Mouse (Mus musculus): ENCODE measurements around the gene Ift172. TPM values are rescaled to one million over a fixed set of nuclear protein-coding genes. Genes with fewer than 3 reads are reported as not detected.

Ift172 gene
- polyA plus RNA-seq, 1 experiment from 2014 or later, result 36.1 TPM

DNA sequence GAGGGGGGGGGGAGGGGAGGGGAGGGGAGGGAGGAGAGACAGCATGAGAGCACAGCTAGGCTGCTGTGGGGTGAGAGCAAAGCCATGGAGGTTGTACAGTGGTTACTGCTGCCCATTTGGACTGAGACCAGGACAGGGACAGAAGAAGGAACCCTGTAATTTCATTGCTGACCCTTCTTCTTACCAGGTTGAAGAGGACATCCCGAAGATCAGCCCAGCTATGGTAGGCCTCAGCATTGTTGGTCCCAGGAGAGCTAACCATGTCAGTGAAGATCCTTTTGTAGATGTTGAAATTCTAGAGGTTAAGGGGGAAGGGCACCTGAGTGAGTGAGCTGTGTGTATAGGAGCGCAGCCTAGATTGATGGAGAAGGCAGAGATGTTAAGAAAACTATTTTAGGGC, 35.5 kb downstream of the Ift172 start:
- H3K27ac ChIP-seq, result no peak overlapping the region
- H3K9ac ChIP-seq, result no peak overlapping the region
- H3K9me3 ChIP-seq, result no peaks in the 10 kb centered on the region
- peaks cover 67% of the 10 kb centered on the region for H3K36me3 ChIP-seq
- H3K27me3 ChIP-seq, result no peaks in the 10 kb centered on the region
- no peak overlapping the region for H3K4me2 ChIP-seq
- H3K4me3 ChIP-seq, result no peak overlapping the region
- 86% methylated on average over 2 of the region's 2 CpGs for WGBS
- no peak for ATAC-seq (ENCODE audit: insufficient number of reproducible peaks, low FRiP score, low TSS enrichment, low read depth)
- H3K4me1 ChIP-seq, result peaks cover 42% of the 10 kb centered on the region

DNA sequence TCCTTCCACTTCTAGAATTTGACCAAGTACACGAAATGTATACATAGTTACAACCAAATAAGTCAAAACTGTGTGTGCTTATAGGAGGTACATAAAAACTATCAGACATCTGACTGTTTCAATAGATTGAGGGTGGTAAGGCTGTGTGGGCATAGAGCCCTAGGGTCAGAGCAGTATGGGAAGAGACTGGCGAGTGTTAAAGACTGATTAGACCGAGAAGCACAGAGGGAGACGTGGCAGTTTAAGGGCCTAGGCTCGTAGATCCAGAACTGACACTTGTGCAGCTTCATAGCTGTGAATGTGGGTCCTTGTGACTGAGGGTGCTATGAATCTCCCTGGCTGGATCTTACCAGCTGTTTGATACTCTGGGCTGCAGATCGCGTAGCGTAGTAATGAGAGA, 36.0 kb downstream of the Ift172 start:
- Histone ChIP-seq H3K27me3 (no peaks in the 10 kb centered on the region), H3K9ac (no peak overlapping the region), H3K4me2 (no peak overlapping the region), H3K36me3 (peaks cover 67% of the 10 kb centered on the region), H3K4me1 (peaks cover 43% of the 10 kb centered on the region), H3K4me3 (no peak overlapping the region), H3K27ac (peak overlapping the region; percentile 48), H3K9me3 (no peaks in the 10 kb centered on the region)
- ATAC-seq (ENCODE audit: insufficient number of reproducible peaks, low FRiP score, low TSS enrichment, low read depth), result no peak
- WGBS, result 83% methylated on average over 8 of the region's 8 CpGs

DNA sequence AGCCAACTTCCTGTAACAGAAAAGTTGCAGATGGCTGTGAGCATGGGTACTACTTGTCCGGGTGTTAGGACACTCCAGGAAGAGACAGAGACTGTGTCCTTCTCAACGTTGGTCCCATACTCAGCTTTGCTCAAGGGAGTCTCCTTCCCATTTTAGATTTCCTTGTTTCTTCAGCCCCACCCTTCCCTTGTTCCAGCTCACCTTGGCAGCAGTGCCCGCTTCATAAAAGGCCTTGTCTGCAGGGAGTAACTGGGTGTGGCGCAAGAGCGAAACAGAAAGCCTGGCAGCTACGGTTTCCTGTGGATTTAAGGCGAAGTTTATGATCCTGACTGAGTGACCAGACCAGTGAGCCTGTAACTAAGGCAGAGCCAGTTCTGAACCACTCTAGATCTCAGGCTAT, 36.5 kb downstream of the Ift172 start:
- peak overlapping the region; percentile 48 for H3K27ac ChIP-seq
- H3K4me2 ChIP-seq, result no peak overlapping the region
- 63% methylated on average over 7 of the region's 7 CpGs for WGBS
- no peak overlapping the region for H3K4me3 ChIP-seq
- ATAC-seq (ENCODE audit: insufficient number of reproducible peaks, low FRiP score, low TSS enrichment, low read depth), result no peak
- H3K9me3 ChIP-seq, result no peaks in the 10 kb centered on the region
- H3K36me3 ChIP-seq, result peaks cover 67% of the 10 kb centered on the region
- no peak overlapping the region for H3K9ac ChIP-seq
- peaks cover 43% of the 10 kb centered on the region for H3K4me1 ChIP-seq
- no peaks in the 10 kb centered on the region for H3K27me3 ChIP-seq

DNA sequence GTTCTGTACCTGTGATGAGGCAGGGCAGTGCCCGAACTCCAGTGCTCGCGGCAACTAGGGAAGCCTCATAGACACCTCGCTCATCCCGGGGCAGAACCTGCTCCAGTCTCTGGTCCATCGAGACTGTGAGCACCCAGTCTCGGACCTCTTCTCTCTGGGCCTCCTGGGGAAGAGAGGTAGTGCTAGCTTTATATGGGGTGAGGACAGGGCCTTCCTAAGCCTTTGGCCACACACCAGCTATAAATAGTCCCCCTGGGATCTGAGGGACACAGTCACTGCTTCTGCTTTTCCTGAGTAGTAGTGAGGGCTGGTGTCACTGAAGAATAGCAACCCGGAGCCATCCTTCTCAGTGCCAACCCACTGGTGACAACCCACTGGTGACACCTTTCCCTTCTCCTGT, 37.1 kb downstream of the Ift172 start:
- Histone ChIP-seq H3K4me2 (no peak overlapping the region), H3K4me3 (no peak overlapping the region), H3K27me3 (no peaks in the 10 kb centered on the region), H3K9ac (no peak overlapping the region), H3K4me1 (peaks cover 43% of the 10 kb centered on the region), H3K27ac (peak overlapping the region; percentile 59), H3K9me3 (no peaks in the 10 kb centered on the region), H3K36me3 (peaks cover 67% of the 10 kb centered on the region)
- 90% methylated on average over 8 of the region's 8 CpGs for WGBS
- ATAC-seq (ENCODE audit: insufficient number of reproducible peaks, low FRiP score, low TSS enrichment, low read depth), result no peak

DNA sequence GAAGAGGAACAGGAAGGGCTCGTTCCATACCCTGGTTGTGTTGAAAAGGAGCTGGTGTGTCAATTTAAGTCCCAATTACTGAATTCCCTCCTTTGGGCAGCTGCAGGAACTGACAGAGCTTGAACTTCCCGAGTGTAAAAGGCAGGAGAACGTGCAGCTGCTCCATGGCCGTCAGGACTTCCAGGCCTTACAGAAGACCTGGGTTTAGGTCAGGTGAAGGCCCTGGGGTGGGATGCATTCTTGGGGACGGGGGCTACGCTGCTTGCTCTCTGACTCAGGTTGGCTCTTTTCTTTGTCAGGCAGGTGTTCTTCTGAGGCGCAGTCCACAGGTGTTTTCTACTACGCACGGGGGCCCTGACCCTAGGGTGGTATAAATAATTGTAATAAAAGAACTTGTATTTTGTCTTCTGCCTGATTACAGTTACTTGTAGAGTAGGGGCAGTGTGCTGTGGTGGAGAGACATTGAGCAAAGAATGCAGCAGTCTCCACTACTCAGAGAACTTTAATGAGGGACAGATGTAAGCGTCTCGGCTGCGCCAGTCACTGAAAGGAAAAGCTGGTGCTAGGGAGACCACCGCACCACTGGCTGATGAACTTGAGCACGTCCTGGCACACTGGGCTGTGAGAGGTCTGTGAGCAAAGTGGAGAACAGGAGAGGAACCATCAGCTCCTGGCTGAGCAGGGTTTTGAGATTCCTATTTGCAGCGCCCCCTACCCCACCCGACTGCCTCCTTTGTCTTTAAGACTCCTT, 37.9 kb downstream of the Ift172 start:
- peak; percentile 26; the same call in 1 of the 2 replicates for ATAC-seq (ENCODE audit: insufficient number of reproducible peaks, low FRiP score, low TSS enrichment, low read depth)
- WGBS, result 46% methylated on average over 16 of the region's 16 CpGs
- Histone ChIP-seq H3K4me3 (no peak overlapping the region), H3K9ac (no peak overlapping the region), H3K36me3 (peaks cover 73% of the 10 kb centered on the region), H3K4me2 (no peak overlapping the region), H3K27me3 (no peaks in the 10 kb centered on the region), H3K9me3 (no peaks in the 10 kb centered on the region), H3K4me1 (peaks cover 43% of the 10 kb centered on the region), H3K27ac (peak overlapping the region; percentile 67; the same call in 1 of the 2 replicates)

DNA sequence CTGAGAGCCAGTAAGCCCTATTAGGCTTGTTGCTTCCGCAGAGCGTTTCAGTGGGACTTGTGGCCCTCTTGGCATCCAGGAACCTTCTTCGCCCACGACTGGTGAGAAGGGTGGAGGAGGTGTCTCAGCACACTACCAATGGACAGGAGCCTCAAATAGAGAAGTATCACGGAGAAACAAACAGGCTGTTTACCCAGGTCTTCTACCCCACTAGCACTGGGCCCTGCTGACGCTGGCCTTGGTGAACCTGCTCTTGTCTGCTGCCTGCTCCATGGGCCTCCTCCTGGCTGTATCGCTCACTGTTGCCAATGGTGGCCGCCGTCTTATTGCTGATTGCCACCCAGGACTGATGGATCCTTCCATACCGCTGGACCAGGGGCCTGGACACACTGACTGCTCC, 38.8 kb downstream of the Ift172 start:
- Histone ChIP-seq H3K36me3 (peaks cover 74% of the 10 kb centered on the region), H3K4me2 (peak overlapping the region; percentile 43), H3K9ac (no peak overlapping the region), H3K27ac (no peak overlapping the region), H3K27me3 (no peaks in the 10 kb centered on the region), H3K4me3 (peak overlapping the region; percentile 35), H3K4me1 (peaks cover 43% of the 10 kb centered on the region), H3K9me3 (no peaks in the 10 kb centered on the region)
- 52% methylated on average over 10 of the region's 10 CpGs for WGBS
- ATAC-seq (ENCODE audit: insufficient number of reproducible peaks, low FRiP score, low TSS enrichment, low read depth), result no peak

DNA sequence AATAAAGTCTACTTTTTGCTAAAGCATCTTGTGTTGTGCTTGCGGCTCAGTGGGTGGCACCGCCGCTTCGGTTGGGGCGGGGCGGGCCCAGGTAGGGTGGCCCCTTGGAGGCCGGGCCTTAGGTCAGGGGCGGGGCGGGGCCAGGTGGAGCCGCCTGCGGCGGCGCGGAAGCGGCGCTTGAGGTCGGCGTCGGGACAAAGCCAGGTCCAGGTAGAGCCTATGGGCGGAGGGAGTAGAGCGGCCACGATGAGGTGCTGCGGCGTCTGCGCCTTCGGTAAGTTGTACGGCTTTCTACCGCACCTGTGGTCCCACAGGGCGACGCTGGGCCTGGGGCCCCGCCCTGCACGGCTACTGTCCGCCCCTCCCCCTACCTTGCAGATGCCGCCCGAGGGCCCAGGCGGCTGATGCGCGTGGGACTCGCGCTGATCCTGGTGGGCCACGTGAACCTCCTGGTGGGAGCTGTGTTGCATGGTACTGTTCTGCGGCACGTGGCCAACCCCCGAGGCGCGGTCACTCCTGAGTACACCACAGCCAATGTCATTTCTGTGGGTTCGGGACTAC, 39.3 kb downstream of the Ift172 start, which contains the start of gene Krtcap3:
Gene Krtcap3 (plus strand): TSS at position 151 of the 561 bp plus-strand sequence.
- Histone ChIP-seq H3K27me3 (no peaks in the 10 kb centered on the region), H3K4me3 (peak within 1 kb of the TSS; percentile 35), H3K9ac (0 out of 2 replicates have a peak within 1 kb of the TSS, but pooled peaks have one; percentile 15), H3K36me3 (peaks cover 76% of the 10 kb centered on the region), H3K4me1 (peaks cover 43% of the 10 kb centered on the region), H3K4me2 (peak within 1 kb of the TSS; percentile 43), H3K27ac (peak within 1 kb of the TSS; percentile 67), H3K9me3 (no peaks in the 10 kb centered on the region)
- 0 out of 2 replicates have a peak, but pooled peaks have one; percentile 21 for ATAC-seq (ENCODE audit: insufficient number of reproducible peaks, low FRiP score, low TSS enrichment, low read depth)
- WGBS, result 14% methylated on average over 47 of the region's 47 CpGs

DNA sequence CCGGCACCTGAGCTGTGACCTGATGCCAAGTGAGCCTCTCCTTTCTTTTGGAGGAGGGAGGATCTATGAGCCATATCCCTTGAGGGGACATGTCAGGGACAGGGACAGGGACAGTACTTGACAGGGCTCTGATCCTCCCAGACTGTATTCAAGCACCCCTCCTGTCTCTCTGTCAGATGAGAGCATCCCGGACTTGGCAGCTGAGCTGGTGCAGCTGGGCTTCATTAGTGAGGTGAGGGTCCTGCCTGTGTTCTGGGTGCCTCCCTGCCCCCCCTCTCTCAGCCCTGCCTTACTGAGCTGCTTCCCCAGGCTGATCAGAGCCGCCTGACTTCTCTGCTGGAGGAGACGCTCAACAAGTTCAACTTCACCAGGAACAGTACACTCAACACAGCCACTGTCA, 40.2 kb downstream of the Ift172 start:
- 0 out of 2 replicates have a peak overlapping the region, but pooled peaks have one; percentile 43 for H3K4me2 ChIP-seq
- no peak for ATAC-seq (ENCODE audit: insufficient number of reproducible peaks, low FRiP score, low TSS enrichment, low read depth)
- H3K27ac ChIP-seq, result peak overlapping the region; percentile 44; the same call in 1 of the 2 replicates
- 32% methylated on average over 4 of the region's 4 CpGs for WGBS
- H3K36me3 ChIP-seq, result peaks cover 80% of the 10 kb centered on the region
- H3K9ac ChIP-seq, result no peak overlapping the region
- no peaks in the 10 kb centered on the region for H3K27me3 ChIP-seq
- H3K9me3 ChIP-seq, result no peaks in the 10 kb centered on the region
- H3K4me3 ChIP-seq, result no peak overlapping the region
- peaks cover 43% of the 10 kb centered on the region for H3K4me1 ChIP-seq

DNA sequence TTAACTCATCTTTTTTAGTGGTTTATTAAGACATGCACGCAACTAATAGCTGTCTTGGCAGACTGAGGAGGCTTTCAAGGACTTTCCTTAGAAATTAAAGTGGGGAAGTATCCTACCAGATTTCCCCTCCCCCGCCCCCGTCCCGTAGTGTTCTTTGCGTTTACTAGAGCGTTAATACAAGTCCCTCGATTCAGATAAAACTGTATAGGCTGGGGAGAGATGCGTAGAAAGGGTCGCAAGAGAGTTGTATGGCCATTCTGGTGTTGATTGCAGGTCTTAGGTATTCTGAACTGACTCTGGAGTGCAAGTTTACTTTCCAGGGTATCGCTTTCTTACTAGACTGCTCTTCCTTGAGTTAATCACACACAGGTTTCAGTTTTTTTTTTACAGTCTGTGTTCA, 48.7 kb downstream of the Ift172 start:
- Histone ChIP-seq H3K27me3 (no peaks in the 10 kb centered on the region), H3K9ac (peak overlapping the region; percentile 99; the same call in 1 of the 2 replicates), H3K27ac (0 out of 2 replicates have a peak overlapping the region, but pooled peaks have one; percentile 99), H3K4me1 (peaks cover 6% of the 10 kb centered on the region), H3K4me3 (peak overlapping the region; percentile 99), H3K9me3 (no peaks in the 10 kb centered on the region), H3K4me2 (peak overlapping the region; percentile 77), H3K36me3 (peaks cover 36% of the 10 kb centered on the region)
- ATAC-seq (ENCODE audit: insufficient number of reproducible peaks, low FRiP score, low TSS enrichment, low read depth), result no peak
- WGBS, result 18% methylated on average over 10 of the region's 10 CpGs

DNA sequence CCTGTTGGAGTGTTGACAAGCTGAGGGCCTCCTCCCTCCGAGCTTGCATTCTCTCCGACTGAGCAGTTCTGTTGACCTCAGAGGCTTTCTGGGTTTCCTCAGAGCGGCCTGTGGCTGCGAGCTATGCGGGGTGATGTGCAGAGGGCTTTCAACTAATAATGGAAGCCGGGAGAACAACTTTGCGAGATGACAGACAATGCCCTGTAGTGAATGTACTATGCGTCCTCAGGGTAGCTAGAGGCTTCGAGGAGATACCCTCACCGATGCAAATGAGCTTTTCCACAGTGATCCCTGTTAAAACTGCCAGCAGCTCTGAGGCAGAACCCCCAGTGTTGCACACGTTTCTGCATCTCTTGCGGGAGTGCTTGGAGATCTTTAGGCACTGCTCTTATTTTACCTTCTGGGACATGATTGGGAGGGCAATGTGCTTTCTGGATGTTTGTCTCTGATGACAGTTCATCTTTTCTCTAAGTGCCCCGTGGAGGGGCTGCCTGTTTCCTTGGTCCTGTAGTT, 49.3 kb downstream of the Ift172 start:
- Histone ChIP-seq H3K4me3 (peak overlapping the region; percentile 99), H3K27ac (peak overlapping the region; percentile 99), H3K4me2 (peak overlapping the region; percentile 77), H3K9me3 (no peaks in the 10 kb centered on the region), H3K9ac (peak overlapping the region; percentile 99), H3K4me1 (peaks cover 6% of the 10 kb centered on the region), H3K27me3 (no peaks in the 10 kb centered on the region), H3K36me3 (peaks cover 30% of the 10 kb centered on the region)
- WGBS, result under 1% methylated on average over 13 of the region's 13 CpGs
- ATAC-seq (ENCODE audit: insufficient number of reproducible peaks, low FRiP score, low TSS enrichment, low read depth), result no peak

DNA sequence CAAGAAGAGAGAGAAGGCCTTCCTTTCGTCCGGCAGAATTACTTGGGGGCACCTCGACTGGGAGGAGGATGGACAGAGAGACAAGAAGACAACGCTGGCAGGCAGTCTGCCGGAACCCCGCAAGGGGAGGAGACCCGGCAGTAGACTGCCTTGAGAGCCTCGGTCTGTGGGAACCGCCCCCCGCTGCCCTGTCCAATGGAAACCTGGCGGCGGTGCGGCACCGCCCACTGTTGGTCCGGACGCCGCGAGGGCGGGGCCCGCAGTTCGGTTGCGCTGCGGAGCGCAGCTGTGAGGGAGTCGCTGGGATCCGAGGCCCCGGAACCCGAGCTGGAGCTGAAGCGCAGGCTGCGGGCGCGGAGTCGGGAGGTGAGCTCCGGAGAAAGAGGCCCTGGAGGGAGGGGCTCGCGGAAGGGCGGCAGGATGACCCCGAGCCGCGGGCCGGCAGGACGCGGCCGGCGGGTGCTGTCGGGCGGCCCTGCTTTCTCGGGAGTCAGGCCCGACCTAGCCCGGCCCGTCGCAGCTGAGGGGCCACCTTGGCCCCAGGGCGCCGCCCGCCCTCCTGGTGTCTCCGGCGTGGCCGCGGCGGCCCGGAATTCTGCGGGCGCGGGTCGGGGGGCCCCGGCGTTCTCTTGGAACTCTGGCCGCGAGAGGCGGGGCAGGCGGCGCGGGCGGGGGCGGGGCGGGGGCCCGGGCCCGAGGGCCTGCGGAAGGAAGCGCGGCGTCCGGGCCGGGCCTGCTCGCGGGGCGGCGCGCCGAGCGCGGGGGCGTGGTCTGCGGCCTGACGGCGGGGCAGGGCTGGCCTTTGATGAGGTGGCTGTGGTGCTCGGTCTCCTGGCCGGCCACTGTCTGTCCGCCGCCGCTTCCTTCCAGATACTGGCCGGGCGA, 50.0 kb downstream of the Ift172 start, which contains the start of the genes Nrbp1 and Gm9970:
Gene Nrbp1 (plus strand): TSS at position 228 of the 885 bp plus-strand sequence.
Gene Gm9970 (minus strand): TSS at position 596 of the 885 bp plus-strand sequence.
- peak within 1 kb of the TSS; percentile 99 for H3K9ac ChIP-seq
- no peaks in the 10 kb centered on the region for H3K27me3 ChIP-seq
- peak; percentile 98 for ATAC-seq (ENCODE audit: insufficient number of reproducible peaks, low FRiP score, low TSS enrichment, low read depth)
- peak within 1 kb of the TSS; percentile 77 for H3K4me2 ChIP-seq
- peaks cover 6% of the 10 kb centered on the region for H3K4me1 ChIP-seq
- peak within 1 kb of the TSS; percentile 99 for H3K27ac ChIP-seq
- peaks cover 23% of the 10 kb centered on the region for H3K36me3 ChIP-seq
- no peaks in the 10 kb centered on the region for H3K9me3 ChIP-seq
- WGBS, result under 1% methylated on average over 93 of the region's 103 CpGs
- H3K4me3 ChIP-seq, result peak within 1 kb of the TSS; percentile 99
